Mouse (Mus musculus) testis, adult 2 months (tissue): ENCODE data around the gene Pdpk1.

Experiments used
- CTCF ChIP-seq: fragments of 200-500 bp; IDR thresholded peaks from 2 replicates; pipeline ENCODE4 v1.5.1; 2012; ENCODE audit warnings: low read depth, mild to moderate bottlenecking, inconsistent platforms, low read length, moderate library complexity; ENCODE audit not compliant: control insufficient read depth, insufficient read depth, insufficient replicate concordance
- POLR2A ChIP-seq: fragments of 200-500 bp; IDR thresholded peaks from 2 replicates; pipeline ENCODE4 v1.6.1; 2012; ENCODE audit warnings: low read depth, mild to moderate bottlenecking, inconsistent platforms, low read length, moderate library complexity; ENCODE audit not compliant: control insufficient read depth

GRCm38 (mm10) chr17:24127592-24127991 is 23.1 kb downstream of the Pdpk1 start:
- TF ChIP-seq CTCF, result no peak
- no peak for TF ChIP-seq POLR2A
